Mouse (Mus musculus) liver, adult 2 months (tissue): ENCODE data around the gene Ddx42.

Source experiments
- CTCF ChIP-seq: fragments of 200-500 bp; IDR thresholded peaks from 2 replicates; pipeline ENCODE4 v1.5.1; 2011; ENCODE audit warnings: low read depth, low read length, control low read depth
- POLR2A ChIP-seq: fragments of 200-500 bp; IDR thresholded peaks from 2 replicates; pipeline ENCODE4 v1.6.1; 2011; ENCODE audit warnings: low read length, control low read depth; ENCODE audit not compliant: insufficient read depth; ENCODE audit errors: extremely low read depth

DNA sequence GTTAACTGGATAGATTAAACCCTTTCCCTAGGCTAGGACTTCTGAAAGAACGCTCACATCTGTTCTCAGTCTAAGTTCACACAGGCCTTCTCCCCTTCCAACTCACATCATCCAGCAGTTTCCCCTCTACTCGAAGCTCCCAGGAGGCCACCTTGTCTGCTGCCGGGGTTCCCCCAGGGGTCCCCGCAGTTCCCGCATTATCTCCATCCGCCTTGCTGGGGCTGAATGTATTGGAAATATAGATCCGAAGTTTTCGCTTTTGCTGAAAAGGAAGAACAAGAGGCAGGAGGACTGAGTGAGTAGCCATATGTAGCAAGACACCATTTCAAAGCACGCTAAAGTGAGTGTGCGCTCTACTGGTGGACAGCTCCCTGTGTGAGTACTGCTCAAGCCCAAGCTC lies 49.7 kb downstream of the Ddx42 start:
- no peak for TF ChIP-seq POLR2A
- TF ChIP-seq CTCF: no peak
